Mouse (Mus musculus) intestine, embryonic 14.5 days (tissue): ENCODE data around the gene Serping1. TPM values are rescaled to one million over a fixed set of nuclear protein-coding genes. Genes with fewer than 3 reads are reported as not detected.
A peak's percentile ranks its signal among the peaks of the same experiment; 100 is the strongest.

Experiments
- ATAC-seq: fragments of 200-750 bp; cut with Nextera tagmentation; replicated peaks from 2 replicates; pipeline ENCODE4 v1.8.0; 2017; ENCODE audit warnings: low read depth, moderate number of reproducible peaks, moderate TSS enrichment, moderate library complexity; ENCODE audit not compliant: low FRiP score, low TSS enrichment
- DNase-seq: peaks from one replicate; pipeline ENCODE4 v3.0.0-alpha.2; 2018; ENCODE audit warnings: low spot score
- H3K27ac ChIP-seq: fragments of 300-500 bp; sonication (generic); 2 replicates; pipeline ENCODE4 v1.5.1; 2014; ENCODE audit warnings: low read depth, mild to moderate bottlenecking, control low read depth
- H3K27me3 ChIP-seq: fragments of 300-500 bp; sonication (generic); replicated peaks from 2 replicates; pipeline ENCODE4 v1.6.1; 2014; ENCODE audit warnings: low read length, control low read depth; ENCODE audit not compliant: control insufficient read depth, insufficient read depth
- H3K36me3 ChIP-seq: fragments of 300-500 bp; sonication (generic); 2 replicates; pipeline ENCODE4 v1.6.1; 2014; ENCODE audit warnings: low read length, control low read depth; ENCODE audit not compliant: control insufficient read depth, insufficient read depth
- H3K4me1 ChIP-seq: fragments of 300-500 bp; sonication (generic); replicated peaks from 2 replicates; pipeline ENCODE4 v1.6.1; 2014; ENCODE audit warnings: low read length, control low read depth, mixed read lengths; ENCODE audit not compliant: control insufficient read depth, insufficient read depth
- H3K4me2 ChIP-seq: fragments of 300-500 bp; sonication (generic); 2 replicates; pipeline ENCODE4 v1.6.1; 2014; ENCODE audit warnings: low read length
- H3K4me3 ChIP-seq: fragments of 300-500 bp; sonication (generic); 2 replicates; pipeline ENCODE4 v1.5.1; 2014; ENCODE audit warnings: low read depth, low read length, control low read depth, mixed read lengths
- H3K9ac ChIP-seq: fragments of 300-500 bp; sonication (generic); 2 replicates; pipeline ENCODE4 v1.6.1; 2014; ENCODE audit warnings: mild to moderate bottlenecking, low read length
- H3K9me3 ChIP-seq: fragments of 300-500 bp; sonication (generic); 2 replicates; pipeline ENCODE4 v1.6.1; 2016; ENCODE audit warnings: low read length, control low read depth; ENCODE audit not compliant: control insufficient read depth
- WGBS: fragments of 180-500 bp; shearing (Covaris S2); extraction: QIAGEN DNeasy Blood & Tissue Kit; methylation state at CpG from one replicate; pipeline ENCODE4 v1.1.7; 2014; 5-methylcytosine and 5-hydroxymethylcytosine counted together
- polyA plus RNA-seq: library from polyadenylated mRNA; unstranded; fragments of >200 nt; fragmentation: Nextera tagmentation; extraction: Ambion mirVana; gene quantifications from 2 replicates; pipeline ENCODE4 v1.2.1, GENCODE M21; 2014

The Serping1 gene
- 60.9 and 73.4 TPM in 2 replicates for polyA plus RNA-seq

DNA sequence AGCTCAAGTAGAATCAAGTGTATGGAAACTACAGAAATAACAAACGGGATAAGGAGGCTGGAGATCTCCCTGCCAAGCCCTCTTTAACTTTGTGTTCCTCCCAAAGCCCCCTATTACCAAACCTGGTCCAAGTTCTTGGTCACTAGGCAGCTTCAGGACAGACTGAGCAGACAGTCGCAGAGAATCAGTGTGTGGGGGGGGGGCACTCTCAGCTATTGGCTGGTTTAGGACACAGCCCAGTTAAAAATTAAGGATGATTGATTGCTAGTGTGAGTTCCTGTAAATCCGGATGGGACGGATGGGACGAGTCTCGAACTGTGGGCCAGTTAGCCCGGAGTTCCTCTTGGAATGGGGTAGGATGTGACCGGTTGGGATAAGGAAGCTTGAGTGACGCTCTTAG, at the start of gene Serping1:
TSS of gene Serping1 (minus strand) at position 204 of the 400 bp plus-strand sequence.
- H3K9me3 ChIP-seq: no peaks in the 10 kb centered on the region
- H3K27ac ChIP-seq: peak within 1 kb of the TSS; percentile 73
- WGBS: 40% methylated on average over 9 of the region's 9 CpGs
- no peaks in the 10 kb centered on the region for H3K27me3 ChIP-seq
- peak within 1 kb of the TSS; percentile 28 for H3K4me3 ChIP-seq
- DNase-seq (no peak), ATAC-seq (peak; percentile 53; the same call in 1 of the 2 replicates)
- H3K4me2 ChIP-seq: peak within 1 kb of the TSS; percentile 58
- peaks cover 13% of the 10 kb centered on the region for H3K4me1 ChIP-seq
- H3K9ac ChIP-seq: peak within 1 kb of the TSS; percentile 35
- no peaks in the 10 kb centered on the region for H3K36me3 ChIP-seq

DNA sequence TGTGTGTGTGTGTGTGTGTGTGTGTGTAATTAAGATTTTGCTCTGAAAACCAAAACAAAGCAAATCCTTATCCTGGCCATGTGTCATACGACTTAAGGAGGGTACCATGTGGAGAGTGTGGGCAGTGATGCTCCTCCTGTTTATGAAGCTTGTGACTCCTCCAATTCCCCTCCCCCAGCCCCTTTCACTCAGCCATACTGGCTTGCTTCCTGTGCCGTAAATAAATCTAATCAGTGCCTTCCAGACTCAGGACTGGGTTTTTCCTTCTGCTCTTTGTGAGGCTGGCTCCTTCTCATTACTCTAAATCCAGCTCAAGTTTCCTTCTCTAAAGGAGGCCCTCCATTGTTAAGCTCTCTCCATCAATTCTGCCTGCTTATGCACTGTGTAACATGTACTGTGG, 48.0 kb upstream of the Serping1 start:
- Histone ChIP-seq H3K36me3 (no peaks in the 10 kb centered on the region), H3K27ac (no peak overlapping the region), H3K4me2 (no peak overlapping the region), H3K9ac (no peak overlapping the region), H3K27me3 (0 out of 2 replicates have a peak, but pooled peaks cover 5% of the 10 kb centered on the region), H3K9me3 (no peaks in the 10 kb centered on the region), H3K4me3 (no peak overlapping the region), H3K4me1 (peaks cover 8% of the 10 kb centered on the region; the same call in 1 of the 2 replicates)
- DNase-seq (no peak), ATAC-seq (no peak)
- WGBS: 30% methylated on average over 2 of the region's 2 CpGs

- ATAC-seq (no peak), DNase-seq (no peak)
- no peak within 1 kb of the TSS for H3K4me3 ChIP-seq
- H3K36me3 ChIP-seq: no peaks in the 10 kb centered on the region
- 0 out of 2 replicates have a peak, but pooled peaks cover 5% of the 10 kb centered on the region for H3K27me3 ChIP-seq
- H3K4me1 ChIP-seq: 0 out of 2 replicates have a peak, but pooled peaks cover 2% of the 10 kb centered on the region
- no peaks in the 10 kb centered on the region for H3K9me3 ChIP-seq
- WGBS: 49% methylated on average over 13 of the region's 13 CpGs
- H3K9ac ChIP-seq: no peak within 1 kb of the TSS
- no peak within 1 kb of the TSS for H3K27ac ChIP-seq
- no peak within 1 kb of the TSS for H3K4me2 ChIP-seq
These were observed 47.3 kb upstream of the Serping1 start, which contains the start of gene Smtnl1 for GRCm38 (mm10) chr2:84822552-84822951. TSS of gene Smtnl1 (minus strand) at chr2:84822652.

GRCm38 (mm10) chr2:84819861-84820260, 44.6 kb upstream of the Serping1 start:
- Histone ChIP-seq H3K36me3 (no peaks in the 10 kb centered on the region), H3K27me3 (0 out of 2 replicates have a peak, but pooled peaks cover 5% of the 10 kb centered on the region), H3K9me3 (no peaks in the 10 kb centered on the region), H3K27ac (no peak overlapping the region), H3K9ac (no peak overlapping the region), H3K4me3 (no peak overlapping the region), H3K4me1 (no peaks in the 10 kb centered on the region), H3K4me2 (no peak overlapping the region)
- DNase-seq (no peak), ATAC-seq (no peak)
- WGBS: 59% methylated on average over 3 of the region's 3 CpGs

- Histone ChIP-seq H3K27me3 (no peaks in the 10 kb centered on the region), H3K4me1 (peaks cover 7% of the 10 kb centered on the region), H3K9me3 (no peaks in the 10 kb centered on the region), H3K4me2 (no peak overlapping the region), H3K36me3 (no peaks in the 10 kb centered on the region), H3K9ac (no peak overlapping the region), H3K4me3 (no peak overlapping the region), H3K27ac (no peak overlapping the region)
- WGBS: 84% methylated on average over 6 of the region's 6 CpGs
- ATAC-seq: no peak
- no peak for DNase-seq
These were observed 37.4 kb upstream of the Serping1 start for GRCm38 (mm10) chr2:84812676-84813075.

GRCm38 (mm10) chr2:84811880-84812279, 36.6 kb upstream of the Serping1 start:
- Histone ChIP-seq H3K4me3 (no peak overlapping the region), H3K27ac (no peak overlapping the region), H3K9me3 (no peaks in the 10 kb centered on the region), H3K4me2 (no peak overlapping the region), H3K4me1 (peaks cover 7% of the 10 kb centered on the region), H3K27me3 (no peaks in the 10 kb centered on the region), H3K9ac (no peak overlapping the region), H3K36me3 (no peaks in the 10 kb centered on the region)
- DNase-seq: no peak
- WGBS: 76% methylated on average over 7 of the region's 7 CpGs
- ATAC-seq: no peak

DNA sequence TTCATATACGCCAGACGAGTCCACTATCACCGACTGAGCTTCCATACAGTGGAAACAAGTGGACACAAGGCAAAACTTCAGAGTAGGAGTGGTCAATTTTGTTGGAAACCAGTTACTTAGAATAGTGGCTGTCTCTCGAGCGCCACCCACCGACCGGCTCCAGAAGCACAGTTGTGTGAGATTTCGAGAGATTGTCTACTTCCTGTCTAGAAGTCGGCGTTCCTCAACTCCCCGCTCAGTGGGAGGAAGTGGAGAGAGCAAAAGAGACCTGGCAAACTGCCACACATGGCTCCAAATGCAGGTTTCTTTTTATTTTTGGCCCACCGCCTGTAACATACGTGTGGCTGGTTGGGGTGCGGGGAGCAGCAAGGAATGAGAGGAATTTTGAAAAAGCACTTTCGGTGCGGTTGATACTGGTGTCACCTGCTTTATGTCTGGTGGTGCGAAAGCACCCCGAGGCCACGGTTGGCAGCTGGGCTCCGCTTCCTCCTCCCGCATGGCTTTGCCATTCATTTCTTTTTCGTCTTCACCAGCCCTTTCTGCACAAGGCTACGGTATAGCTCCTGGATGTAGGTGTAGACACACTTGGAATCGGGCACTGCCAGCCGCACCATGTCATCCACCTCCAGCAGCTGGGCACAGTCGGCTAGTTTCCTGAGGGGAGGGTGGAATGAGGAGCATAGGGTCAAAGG, 35.8 kb upstream of the Serping1 start:
- H3K27ac ChIP-seq: no peak overlapping the region
- 0 out of 2 replicates have a peak overlapping the region, but pooled peaks have one; percentile 27 for H3K9ac ChIP-seq
- ATAC-seq (peak; percentile 70), DNase-seq (peak; percentile 95)
- H3K9me3 ChIP-seq: no peaks in the 10 kb centered on the region
- H3K4me3 ChIP-seq: peak overlapping the region; percentile 11; the same call in 1 of the 2 replicates
- no peaks in the 10 kb centered on the region for H3K36me3 ChIP-seq
- peaks cover 7% of the 10 kb centered on the region for H3K4me1 ChIP-seq
- H3K4me2 ChIP-seq: peak overlapping the region; percentile 55
- no peaks in the 10 kb centered on the region for H3K27me3 ChIP-seq
- WGBS: 31% methylated on average over 26 of the region's 26 CpGs

DNA sequence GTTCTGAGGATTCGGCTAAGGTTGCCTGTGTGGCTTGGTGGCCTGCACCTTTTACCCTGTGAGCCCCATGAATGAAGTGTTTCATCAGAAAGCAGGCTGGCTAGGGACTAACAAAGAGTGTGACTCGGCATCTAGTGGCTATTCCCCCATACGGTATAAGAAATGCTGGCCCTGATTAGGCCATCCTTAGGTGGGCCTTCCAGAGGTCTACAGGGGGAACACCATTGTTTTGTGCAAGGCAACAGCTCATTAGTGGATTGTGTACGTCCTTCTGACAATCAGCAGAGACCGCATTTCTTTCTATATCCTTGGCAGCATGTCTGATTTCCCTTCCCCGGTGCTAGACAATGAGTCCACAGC, 35.3 kb upstream of the Serping1 start:
- Histone ChIP-seq H3K4me3 (no peak overlapping the region), H3K36me3 (no peaks in the 10 kb centered on the region), H3K4me1 (peaks cover 7% of the 10 kb centered on the region), H3K27me3 (no peaks in the 10 kb centered on the region), H3K4me2 (peak overlapping the region; percentile 55; the same call in 1 of the 2 replicates), H3K9me3 (no peaks in the 10 kb centered on the region), H3K27ac (no peak overlapping the region), H3K9ac (no peak overlapping the region)
- WGBS: 79% methylated on average over 6 of the region's 6 CpGs
- ATAC-seq (no peak; the same call in 1 of the 2 replicates), DNase-seq (no peak)

GRCm38 (mm10) chr2:84809330-84809729, 34.1 kb upstream of the Serping1 start:
- Histone ChIP-seq H3K9ac (no peak overlapping the region), H3K36me3 (no peaks in the 10 kb centered on the region), H3K4me3 (no peak overlapping the region), H3K27ac (no peak overlapping the region), H3K4me1 (peaks cover 7% of the 10 kb centered on the region), H3K27me3 (no peaks in the 10 kb centered on the region), H3K4me2 (no peak overlapping the region), H3K9me3 (no peaks in the 10 kb centered on the region)
- no peak for DNase-seq
- no peak for ATAC-seq
